ENCODE assay signal across 19 mouse cellular contexts in the genomic region with DNA sequence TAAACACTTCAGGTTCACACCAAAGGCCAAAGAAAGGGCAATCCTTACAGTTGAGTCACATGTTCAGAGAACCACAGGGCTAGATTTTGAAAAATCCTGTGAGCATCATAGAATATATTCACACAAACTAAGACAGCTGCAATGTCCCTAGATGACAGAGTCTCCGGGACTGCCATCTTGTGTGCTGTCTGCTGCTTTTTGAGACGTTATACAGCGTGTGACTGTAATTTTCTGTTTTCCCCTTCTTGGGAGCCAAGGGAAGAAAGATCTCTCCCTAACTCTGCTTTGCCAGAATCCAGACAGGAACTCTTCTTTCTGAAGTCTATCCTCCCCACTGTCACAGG.
DNase-seq lines count a peak whose midpoint lies in the region; ATAC-seq and TF ChIP-seq lines count a peak whose summit lies in the region.
"Had no signal": no experiment of that assay in that cellular context is flagged by ENCODE, and none has a peak within 500 bp of the region (broad histone marks: within the 10 kb centered on the region; RNA-seq: fewer than 3 reads in every experiment).

No protein-coding gene starts in this region.

- ATAC-seq in heart, embryonic 13.5 days (ENCODE audit: extremely low read depth, insufficient number of reproducible peaks, low FRiP score, low TSS enrichment) = no peak
- ATAC-seq in midbrain, embryonic 15.5 days (replicated peaks) = no peak; the same call in 1 of the 2 replicates
- ATAC-seq in forebrain, embryonic 16.5 days = peak; percentile 17; the same call in 1 of the 2 replicates
- ATAC-seq: activated CD4-positive, CD25-positive, alpha-beta regulatory T cell, adult 4 months had no signal

- TF ChIP-seq EP300 in heart, adult 2 months (IDR thresholded peaks at IDR 0.05; ENCODE audit: insufficient read depth, low read depth, low read length) = no peak
- TF ChIP-seq EP300 in ES-Bruce4 (IDR thresholded peaks at IDR 0.05; ENCODE audit: insufficient read depth, low read depth, low read length) = no peak

- no peak for TF ChIP-seq POLR2A in heart, adult 2 months (IDR thresholded peaks at IDR 0.05; ENCODE audit: insufficient read depth, low read depth, low read length)
- no peak for TF ChIP-seq POLR2A in ES-Bruce4 (IDR thresholded peaks at IDR 0.05; ENCODE audit: insufficient read depth, low read length)

- H3K9me3 ChIP-seq in heart, embryonic 13.5 days = no peaks in the 10 kb centered on the region
- H3K9me3 ChIP-seq in midbrain, embryonic 10.5 days (replicated peaks) = no peaks in the 10 kb centered on the region
- H3K9me3 ChIP-seq in midbrain, embryonic 15.5 days = no peaks in the 10 kb centered on the region
- no peaks in the 10 kb centered on the region for H3K9me3 ChIP-seq in ES-Bruce4 (replicated peaks; ENCODE audit: control insufficient read depth, insufficient read depth, low read length, poor library complexity, severe bottlenecking)
- H3K9me3 ChIP-seq in forebrain, embryonic 16.5 days (ENCODE audit: control insufficient read depth, low read length) = no peaks in the 10 kb centered on the region
- H3K9me3 ChIP-seq: embryonic facial prominence, embryonic 12.5 days had no signal

- H3K9ac ChIP-seq in heart, embryonic 13.5 days = no peak overlapping the region
- H3K9ac ChIP-seq in heart, adult 2 months (ENCODE audit: low read depth, low read length) = no peak overlapping the region
- H3K9ac ChIP-seq in midbrain, embryonic 15.5 days = no peak overlapping the region
- H3K9ac ChIP-seq in ES-Bruce4 (ENCODE audit: low read depth, poor library complexity, severe bottlenecking) = peak overlapping the region; percentile 69
- H3K9ac ChIP-seq in forebrain, embryonic 16.5 days (replicated peaks; ENCODE audit: low read depth, low read length) = no peak overlapping the region
- H3K9ac ChIP-seq: embryonic facial prominence, embryonic 12.5 days; liver, embryonic 14.5 days had no signal

- DNase-seq in heart, adult 2 months = no peak
- DNase-seq in midbrain, embryonic 10.5 days (ENCODE audit: low spot score) = no peak
- DNase-seq in left cerebral cortex, adult 18-20 months (ENCODE audit: low spot score in 2 of 2) = no peak
- DNase-seq: adrenal gland, postnatal 14 days; gastrocnemius, postnatal 25 days; heart, postnatal 4 days; kidney, adult 18-20 months; layer of hippocampus, postnatal 36 days; lung, postnatal 14 days had no signal

- H3K79me2 ChIP-seq in heart, adult 2 months (replicated peaks; ENCODE audit: control insufficient read depth, insufficient read depth, low read length) = no peaks in the 10 kb centered on the region

- H3K4me2 ChIP-seq in heart, embryonic 13.5 days = no peak overlapping the region
- no peak overlapping the region for H3K4me2 ChIP-seq in midbrain, embryonic 15.5 days
- H3K4me2 ChIP-seq in forebrain, embryonic 16.5 days (ENCODE audit: low read length) = 0 out of 2 replicates have a peak overlapping the region, but pooled peaks have one; percentile 3
- H3K4me2 ChIP-seq: embryonic facial prominence, embryonic 12.5 days had no signal

- WGBS in heart, embryonic 13.5 days = 86% methylated on average over 3 of the region's 3 CpGs
- WGBS in heart, adult 2 months = 96% methylated on average over 3 of the region's 3 CpGs
- 94% methylated on average over 3 of the region's 3 CpGs for WGBS in midbrain, embryonic 10.5 days
- 68% methylated on average over 3 of the region's 3 CpGs for WGBS in midbrain, embryonic 15.5 days
- 46% methylated on average over 3 of the region's 3 CpGs for WGBS in forebrain, embryonic 16.5 days

- no peak for TF ChIP-seq CTCF in heart, adult 2 months (IDR thresholded peaks at IDR 0.05)
- no peak for TF ChIP-seq CTCF in ES-Bruce4 (IDR thresholded peaks at IDR 0.05; ENCODE audit: low read depth, low read length)

- H3K4me3 ChIP-seq in heart, embryonic 13.5 days = no peak overlapping the region
- no peak overlapping the region for H3K4me3 ChIP-seq in heart, adult 2 months
- no peak overlapping the region for H3K4me3 ChIP-seq in midbrain, embryonic 10.5 days
- no peak overlapping the region for H3K4me3 ChIP-seq in midbrain, embryonic 15.5 days
- peak overlapping the region; percentile 30 for H3K4me3 ChIP-seq in ES-Bruce4 (ENCODE audit: low read depth, low read length)
- no peak overlapping the region for H3K4me3 ChIP-seq in forebrain, embryonic 16.5 days (replicated peaks; ENCODE audit: low read length)
- H3K4me3 ChIP-seq: embryonic facial prominence, embryonic 12.5 days; erythroblast, embryonic 14.5 days had no signal

- H3K36me3 ChIP-seq in heart, embryonic 13.5 days = no peaks in the 10 kb centered on the region
- peaks cover 9% of the 10 kb centered on the region for H3K36me3 ChIP-seq in heart, adult 2 months (ENCODE audit: control insufficient read depth, insufficient read depth, low read length)
- no peaks in the 10 kb centered on the region for H3K36me3 ChIP-seq in midbrain, embryonic 10.5 days
- H3K36me3 ChIP-seq in midbrain, embryonic 15.5 days (replicated peaks) = no peaks in the 10 kb centered on the region
- no peaks in the 10 kb centered on the region for H3K36me3 ChIP-seq in ES-Bruce4 (ENCODE audit: control insufficient read depth, insufficient read depth, low read length, poor library complexity, severe bottlenecking)
- no peaks in the 10 kb centered on the region for H3K36me3 ChIP-seq in forebrain, embryonic 16.5 days (ENCODE audit: control insufficient read depth, insufficient read depth)
- H3K36me3 ChIP-seq: embryonic facial prominence, embryonic 12.5 days; G1E had no signal

- H3K27ac ChIP-seq in heart, embryonic 13.5 days (replicated peaks) = peak overlapping the region; percentile 38; the same call in 1 of the 2 replicates
- no peak overlapping the region for H3K27ac ChIP-seq in heart, adult 2 months
- 0 out of 2 replicates have a peak overlapping the region, but pooled peaks have one; percentile 55 for H3K27ac ChIP-seq in midbrain, embryonic 10.5 days (replicated peaks)
- H3K27ac ChIP-seq in midbrain, embryonic 15.5 days = no peak overlapping the region
- H3K27ac ChIP-seq in ES-Bruce4 (ENCODE audit: insufficient read depth, low read length) = peak overlapping the region; percentile 95
- 0 out of 2 replicates have a peak overlapping the region, but pooled peaks have one; percentile 38 for H3K27ac ChIP-seq in forebrain, embryonic 16.5 days (ENCODE audit: low read length)
- H3K27ac ChIP-seq: embryonic facial prominence, embryonic 12.5 days; kidney, postnatal 0 days; liver, embryonic 14.5 days had no signal

- H3K4me1 ChIP-seq in heart, embryonic 13.5 days = peaks cover 49% of the 10 kb centered on the region
- H3K4me1 ChIP-seq in heart, adult 2 months (ENCODE audit: control insufficient read depth, insufficient read depth, low read length) = peaks cover 18% of the 10 kb centered on the region
- peaks cover 47% of the 10 kb centered on the region for H3K4me1 ChIP-seq in midbrain, embryonic 10.5 days
- H3K4me1 ChIP-seq in midbrain, embryonic 15.5 days = peaks cover 19% of the 10 kb centered on the region
- peaks cover 12% of the 10 kb centered on the region for H3K4me1 ChIP-seq in ES-Bruce4 (ENCODE audit: control insufficient read depth, insufficient read depth, low read length)
- peaks cover 43% of the 10 kb centered on the region for H3K4me1 ChIP-seq in forebrain, embryonic 16.5 days (replicated peaks; ENCODE audit: control insufficient read depth, insufficient read depth, low read length)

- H3K27me3 ChIP-seq in heart, embryonic 13.5 days (replicated peaks) = no peaks in the 10 kb centered on the region
- H3K27me3 ChIP-seq in heart, adult 2 months (ENCODE audit: control insufficient read depth, insufficient read depth, low read length) = no peaks in the 10 kb centered on the region
- H3K27me3 ChIP-seq in midbrain, embryonic 10.5 days (ENCODE audit: low read depth, poor library complexity, severe bottlenecking) = no peaks in the 10 kb centered on the region
- H3K27me3 ChIP-seq in midbrain, embryonic 15.5 days (replicated peaks) = no peaks in the 10 kb centered on the region
- no peaks in the 10 kb centered on the region for H3K27me3 ChIP-seq in ES-Bruce4 (ENCODE audit: control insufficient read depth, insufficient read depth, low read length, poor library complexity, severe bottlenecking)
- no peaks in the 10 kb centered on the region for H3K27me3 ChIP-seq in forebrain, embryonic 16.5 days (replicated peaks; ENCODE audit: control insufficient read depth, insufficient read depth, low read length)
- H3K27me3 ChIP-seq: embryonic facial prominence, embryonic 12.5 days had no signal

- intact Hi-C loops in heart, adult 2 months (cut with DNase I) = loop anchor here (2.0 to 10.0 kb wide), 2 partner anchors 108 to 440 kb away; a partner anchor contains a TSS

Comparison
In these comparisons a context has a peak if more than half of its experiments do, and no peak if none do; other contexts are left out.
1. H3K27ac ChIP-seq: peak in heart, embryonic 13.5 days (single experiment), midbrain, embryonic 10.5 days (single experiment), ES-Bruce4 (single experiment) and forebrain, embryonic 16.5 days (single experiment); none in heart, adult 2 months (single experiment) and midbrain, embryonic 15.5 days (single experiment).